In genomic region chr11:60088947-60089346, GRCm38 (mm10) we compare ENCODE assay signal across 9 mouse cellular contexts. TPM values are rescaled to one million over a fixed set of nuclear protein-coding genes. Genes with fewer than 3 reads are reported as not detected.
DNase-seq lines count a peak whose midpoint lies in the region; TF ChIP-seq lines count a peak whose summit lies in the region.
"Had no signal": no experiment of that assay in that cellular context is flagged by ENCODE, and none has a peak within 500 bp of the region (broad histone marks: within the 10 kb centered on the region; RNA-seq: fewer than 3 reads in every experiment).

No protein-coding gene starts in this region.

- H3K4me3 ChIP-seq in embryonic facial prominence, embryonic 10.5 days: no peak overlapping the region
- H3K4me3 ChIP-seq in left cerebral cortex, adult 2 months: no peak overlapping the region
- H3K4me3 ChIP-seq: embryonic facial prominence, embryonic 13.5 days; stomach, embryonic 15.5 days had no signal

- peak; percentile 46 for TF ChIP-seq CTCF in left cerebral cortex, adult 2 months (IDR thresholded peaks at IDR 0.05)

- intact Hi-C loops in left cerebral cortex, adult 2 months (cut with DNase I): no loop called here

- 57% methylated on average over 4 of the region's 4 CpGs for WGBS in embryonic facial prominence, embryonic 10.5 days

- no peaks in the 10 kb centered on the region for H3K36me3 ChIP-seq in embryonic facial prominence, embryonic 10.5 days (replicated peaks)
- H3K36me3 ChIP-seq: embryonic facial prominence, embryonic 13.5 days; stomach, embryonic 15.5 days had no signal

- no peaks in the 10 kb centered on the region for H3K9me3 ChIP-seq in embryonic facial prominence, embryonic 10.5 days
- H3K9me3 ChIP-seq: embryonic facial prominence, embryonic 13.5 days; stomach, embryonic 15.5 days had no signal

- no peak overlapping the region for H3K27ac ChIP-seq in embryonic facial prominence, embryonic 10.5 days (replicated peaks)
- H3K27ac ChIP-seq in left cerebral cortex, adult 2 months: no peak overlapping the region
- H3K27ac ChIP-seq: stomach, embryonic 15.5 days had no signal

- H3K4me1 ChIP-seq in embryonic facial prominence, embryonic 10.5 days: peaks cover 34% of the 10 kb centered on the region

- H3K27me3 ChIP-seq in embryonic facial prominence, embryonic 10.5 days (replicated peaks; ENCODE audit: low read depth, poor library complexity, severe bottlenecking): peaks cover 8% of the 10 kb centered on the region; the same call in 1 of the 2 replicates
- H3K27me3 ChIP-seq: embryonic facial prominence, embryonic 13.5 days; stomach, embryonic 15.5 days had no signal

- peak; percentile 39 for DNase-seq in 3T3-L1 (ENCODE audit: low read depth, low spot score)
- DNase-seq in CD4-positive helper T cell, adult 2 months (ENCODE audit: low read depth, low spot score): peak; percentile 31
- DNase-seq in embryonic facial prominence, embryonic 10.5 days (ENCODE audit: low spot score): peak; percentile 53
- DNase-seq in left cerebral cortex, adult 2 months (ENCODE audit: extremely low spot score in 1 of 2, low spot score in 2 of 2): no peak
- peak; percentile 68 to 84 for DNase-seq in right cerebral cortex, postnatal 10 days (ENCODE audit: low spot score in 2 of 2)
- no peak for DNase-seq in kidney, adult 18-20 months
- no peak for DNase-seq in kidney, postnatal 25 days

RNA-seq across cellular contexts. Expression of gene Rai1, which starts 15.9 kb away (rescaled TPM):
- 31.0 and 33.8 TPM in 2 replicates for polyA plus RNA-seq in embryonic facial prominence, embryonic 10.5 days (2016; fragmentation: Nextera tagmentation; extraction: Ambion mirVana)
- 10 to 100 TPM; 85.4 to 86.3 TPM for total RNA-seq in left cerebral cortex, adult 2 months (2021)

RNA-seq across cellular contexts. Expression of gene Pemt, which starts 42.7 kb away (rescaled TPM):
- polyA plus RNA-seq in embryonic facial prominence, embryonic 10.5 days (2016; fragmentation: Nextera tagmentation; extraction: Ambion mirVana): 7.8 and 8.7 TPM in 2 replicates
- total RNA-seq in left cerebral cortex, adult 2 months (2021): 1 to 10 TPM; 4.7 to 6.7 TPM

Comparison
In these comparisons a context has a peak if more than half of its experiments do, and no peak if none do; other contexts are left out.
1. DNase-seq: peak in 3T3-L1 (single experiment), CD4-positive helper T cell, adult 2 months (single experiment), embryonic facial prominence, embryonic 10.5 days (single experiment) and right cerebral cortex, postnatal 10 days (2 of 2); none in left cerebral cortex, adult 2 months (0 of 2), kidney, adult 18-20 months (single experiment) and kidney, postnatal 25 days (0 of 2).